Mouse (Mus musculus) urinary bladder, adult 18-20 months (tissue): Measurements from ENCODE around the gene Siah3.
"Not testable (repeated sequence)": the region's sequence is repeated elsewhere in the genome, so short reads cannot be mapped to it uniquely, and the experiment has no call there.

Experiments used
- DNase-seq, 2 experiments: peaks; one replicate each; pipeline ENCODE4 v3.0.0; 2022; ENCODE audit warnings: low spot score in 2 of 2, mixed read lengths in 2 of 2

Siah3 gene

DNA sequence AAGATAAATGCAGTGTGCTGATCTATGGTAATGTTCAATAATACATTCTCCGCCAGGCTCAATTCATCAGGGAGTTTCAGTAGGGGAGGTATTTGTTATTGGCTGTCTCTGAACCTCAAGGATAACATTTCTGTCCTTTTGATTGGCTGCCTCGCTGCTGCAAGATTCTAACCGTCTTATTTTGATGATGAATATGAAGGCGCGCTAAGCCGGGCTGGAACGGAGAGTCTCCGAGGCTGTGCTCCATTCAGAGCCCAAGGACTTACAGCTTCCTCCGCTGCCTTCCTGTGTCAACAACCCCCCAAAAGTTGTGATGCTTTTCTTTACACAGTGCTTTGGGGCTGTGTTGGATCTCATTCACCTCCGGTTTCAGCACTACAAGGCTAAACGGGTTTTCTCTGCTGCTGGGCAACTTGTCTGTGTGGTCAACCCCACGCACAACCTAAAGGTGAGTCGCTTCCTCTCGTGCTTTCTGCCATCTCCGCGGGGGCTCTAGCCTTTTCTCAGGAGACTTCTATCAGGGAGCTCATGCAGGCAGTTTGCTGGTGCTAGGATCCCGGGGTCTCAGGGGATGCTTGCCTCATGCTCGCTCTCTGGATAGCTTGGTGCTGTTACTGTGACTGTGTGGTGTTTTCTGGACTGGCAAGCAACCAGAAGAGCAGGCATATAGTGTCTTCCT is at the start of gene Siah3:
Siah3 (plus strand) TSS at position 240 of the 679 bp plus-strand sequence.
- no peak for DNase-seq

DNA sequence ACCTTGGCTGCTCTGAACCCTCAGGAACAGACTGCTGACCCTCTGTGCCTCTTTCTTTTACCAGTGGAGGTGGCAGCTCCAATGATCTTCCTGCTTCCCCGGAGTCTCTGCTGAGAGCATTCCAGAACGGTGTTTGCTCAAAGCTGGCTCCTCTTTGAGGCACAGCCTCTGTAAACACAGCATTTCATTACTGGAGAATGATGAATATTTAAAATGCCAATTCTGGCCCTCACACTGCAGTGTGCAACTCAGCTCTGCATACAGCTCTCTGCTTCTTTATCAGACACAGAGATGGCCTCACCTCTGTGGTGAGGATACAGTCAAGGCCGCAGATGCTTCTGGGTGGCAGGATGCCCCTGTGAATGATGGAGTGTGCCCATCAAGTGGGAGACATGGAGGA is 46.0 kb upstream of the Siah3 start:
- no peak for DNase-seq

DNA sequence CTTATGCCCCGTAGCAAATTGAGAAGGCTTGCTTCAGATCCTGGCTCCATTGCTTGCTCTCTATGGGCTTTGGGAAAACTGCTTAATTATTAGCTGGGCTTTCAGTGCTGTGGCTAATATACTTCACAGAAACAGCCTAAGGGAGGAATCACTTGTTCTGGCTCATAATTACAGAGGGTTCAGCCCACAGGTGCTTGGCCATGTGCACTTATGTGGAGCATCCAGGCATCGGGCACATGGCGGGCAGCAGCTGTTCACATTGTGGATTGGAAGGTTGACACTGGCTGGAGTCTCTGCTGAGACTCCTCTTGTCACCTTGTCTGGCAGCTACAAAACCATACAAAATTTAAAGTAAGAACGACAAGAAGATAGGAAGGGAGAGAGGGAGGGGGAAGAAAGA is 45.4 kb upstream of the Siah3 start:
- DNase-seq: no peak

GRCm38 (mm10) chr14:75418721-75419120 is 37.1 kb upstream of the Siah3 start:
- no peak for DNase-seq

GRCm38 (mm10) chr14:75419876-75420275 is 35.9 kb upstream of the Siah3 start:
- DNase-seq: no peak

DNA sequence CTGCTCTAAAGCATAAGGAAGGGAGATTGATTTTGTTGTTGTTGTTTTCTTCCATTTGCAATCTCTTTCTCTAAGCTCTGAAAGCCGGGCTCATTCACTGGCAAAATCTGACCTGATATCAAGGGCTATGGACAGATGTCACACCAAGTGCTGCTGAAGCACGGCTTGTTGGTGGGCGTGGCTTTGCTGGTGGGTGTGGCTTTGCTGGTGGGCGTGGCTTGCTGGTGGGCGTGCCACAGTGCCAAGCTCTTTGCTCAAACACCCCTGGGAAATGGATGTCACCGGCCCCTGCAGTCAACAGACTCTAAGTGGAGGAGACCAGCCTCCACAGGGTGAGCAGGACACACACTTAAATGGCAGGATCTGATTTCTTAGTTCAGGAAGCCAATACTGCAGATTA is 35.0 kb upstream of the Siah3 start:
- no peak for DNase-seq

DNA sequence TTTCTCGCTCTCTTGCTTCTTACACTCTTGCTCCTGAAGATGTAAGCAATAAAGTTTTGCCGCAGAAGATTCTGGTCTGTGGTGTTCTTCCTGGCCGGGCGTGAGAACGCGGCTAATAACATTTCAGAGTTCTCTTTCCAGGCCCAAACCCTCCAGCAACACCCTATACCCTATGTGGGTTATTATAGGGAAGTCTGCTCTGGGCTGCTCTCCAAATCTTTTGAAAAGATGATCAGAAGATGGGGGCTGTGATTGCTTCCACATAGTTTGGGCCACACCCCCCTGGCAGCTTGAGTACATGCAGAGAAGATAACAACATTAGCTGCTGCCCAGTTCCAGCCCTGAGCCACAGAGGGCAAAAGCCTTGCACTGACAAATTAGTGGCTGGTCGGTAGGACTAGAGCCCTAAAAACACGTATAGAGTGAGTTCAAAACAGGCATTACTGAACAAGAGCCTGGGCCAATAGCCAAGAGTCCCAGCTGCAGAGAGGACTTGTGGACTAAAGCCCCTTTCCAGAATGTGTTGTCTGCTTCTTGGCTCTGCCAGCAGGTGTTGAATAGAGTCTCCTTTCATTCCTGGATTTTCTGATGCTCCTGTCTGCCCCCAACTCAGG is 24.5 kb upstream of the Siah3 start:
- no peak for DNase-seq

DNA sequence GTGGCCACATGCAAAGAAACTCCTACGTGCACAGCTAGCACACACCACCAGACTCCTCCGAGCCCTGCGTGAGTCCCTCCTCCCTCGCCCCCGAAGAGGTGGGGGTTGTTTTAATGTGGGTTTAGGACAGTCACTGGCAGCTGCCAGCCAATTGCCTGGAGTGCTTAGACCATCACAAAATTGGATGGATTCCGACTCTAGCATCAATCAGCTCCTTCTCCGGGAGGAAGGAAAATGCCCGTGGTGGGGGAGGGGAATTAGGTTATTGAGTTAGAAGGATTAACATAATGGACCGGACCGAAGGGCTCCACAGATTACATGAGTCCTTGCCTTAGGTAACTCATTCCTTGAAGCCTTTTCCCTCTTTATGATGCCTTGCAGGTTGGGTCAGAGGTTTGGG is 22.9 kb upstream of the Siah3 start:
- no peak for DNase-seq

DNA sequence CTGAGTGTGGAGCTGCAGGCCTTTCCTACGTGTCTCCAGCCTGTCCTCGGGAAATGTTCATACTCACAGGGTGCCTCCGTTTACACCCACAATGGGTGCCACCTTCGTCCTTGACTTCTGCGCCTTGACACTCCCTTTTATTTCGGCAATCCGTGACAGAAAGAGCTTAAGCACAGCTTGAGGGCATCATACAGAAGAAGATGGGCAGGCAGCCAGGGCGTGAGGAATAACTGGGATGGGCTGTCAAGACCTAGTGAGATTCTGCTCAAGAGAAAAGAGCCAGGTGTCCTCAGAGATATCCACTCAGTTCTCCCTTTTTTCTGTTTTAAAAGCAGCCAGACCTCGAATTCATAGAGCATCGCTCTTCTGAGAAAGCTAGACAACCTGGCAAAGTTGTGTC is 21.2 kb upstream of the Siah3 start:
- DNase-seq: no peak

GRCm38 (mm10) chr14:75444486-75445105 is 11.2 kb upstream of the Siah3 start:
- DNase-seq: no peak

DNA sequence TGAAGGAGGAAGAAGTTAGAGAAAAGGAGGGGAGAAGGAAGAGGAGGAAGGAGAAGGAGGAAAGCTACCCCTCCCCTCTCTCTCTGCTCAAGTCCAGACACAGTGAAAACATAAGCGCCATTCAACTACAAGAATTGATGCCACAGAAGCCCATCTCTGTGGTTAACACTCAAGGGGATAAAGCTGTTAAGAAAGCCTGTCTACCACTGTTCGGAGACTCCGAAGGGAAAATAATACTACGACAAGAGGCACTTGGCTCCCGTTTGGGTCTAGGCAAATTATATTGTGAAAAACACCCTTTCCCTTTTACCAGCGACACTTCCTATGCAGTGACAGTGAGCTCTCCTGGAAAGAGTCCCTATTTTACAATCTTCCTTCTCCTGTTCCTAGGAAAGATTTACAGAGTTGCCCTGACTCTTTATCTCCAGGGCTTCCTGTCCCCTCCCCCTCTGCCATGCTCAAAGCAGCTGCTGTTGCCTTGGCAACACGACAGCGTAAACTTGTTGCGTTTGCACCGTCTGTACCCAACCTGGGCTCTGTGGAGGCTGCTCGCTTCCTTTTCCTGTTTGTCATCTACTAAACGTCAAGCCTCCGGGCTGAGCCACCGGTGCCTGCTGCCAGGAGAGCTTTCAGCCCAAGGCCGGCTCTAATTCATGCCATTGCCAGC is 10.4 kb upstream of the Siah3 start:
- peak; percentile 19 to 29 for DNase-seq

DNA sequence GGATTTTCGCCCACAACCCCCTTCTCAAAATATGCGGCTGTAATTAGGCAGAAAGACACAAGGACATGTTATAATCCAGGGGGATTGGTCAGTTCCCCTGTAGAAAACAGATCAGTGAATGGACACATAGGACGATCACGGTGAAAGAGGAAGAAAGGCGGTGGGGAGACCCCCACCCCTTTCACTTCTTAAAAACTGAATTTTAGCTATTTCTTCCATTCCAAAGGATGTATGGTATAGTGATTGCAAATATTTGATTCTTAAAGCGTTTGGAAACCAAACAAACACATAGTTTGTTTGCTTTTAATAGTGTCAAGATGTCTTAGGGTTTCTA is 9.9 kb upstream of the Siah3 start:
- no peak for DNase-seq

DNA sequence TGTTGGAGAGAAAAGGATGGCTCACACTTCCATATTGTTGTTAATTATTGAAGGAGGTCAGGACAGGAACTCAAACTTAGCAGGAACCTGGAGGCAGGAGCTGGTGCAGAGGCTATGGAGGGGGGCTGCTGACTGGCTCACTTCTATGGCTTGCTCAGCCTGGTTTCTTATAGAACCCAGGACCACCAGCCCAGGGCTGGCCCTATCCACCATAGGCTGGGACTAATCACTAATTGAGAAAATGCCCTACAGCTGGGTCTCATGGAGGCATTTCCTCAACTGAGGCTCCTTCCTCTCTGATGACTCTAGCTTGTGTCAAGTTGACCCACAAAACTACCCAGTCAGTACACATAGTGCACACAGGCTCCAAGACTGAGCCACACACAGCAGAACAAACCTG is 9.5 kb upstream of the Siah3 start:
- DNase-seq: not testable (repeated sequence)

DNA sequence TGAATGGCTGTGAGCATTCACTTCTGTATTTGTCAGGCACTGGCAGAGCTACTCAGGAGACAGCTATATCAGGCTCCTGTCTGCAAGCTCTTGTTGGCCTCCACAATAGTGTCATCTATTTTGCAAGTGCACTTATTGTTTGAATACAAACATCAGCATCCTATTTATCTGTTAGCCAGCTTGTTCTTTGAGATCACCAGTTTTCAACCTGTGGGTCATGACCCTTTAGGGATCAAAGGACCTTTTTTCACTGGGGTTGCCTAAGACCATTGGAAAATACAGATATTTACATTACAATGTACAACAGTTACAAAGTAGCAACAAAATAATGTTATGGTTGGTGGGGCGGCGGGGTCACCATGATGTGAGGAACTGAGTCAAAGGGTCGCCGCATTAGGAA is 1.9 kb upstream of the Siah3 start:
- no peak for DNase-seq

- no peak for DNase-seq
These were observed 1.1 kb upstream of the Siah3 start for GRCm38 (mm10) chr14:75454716-75455115.

- DNase-seq: no peak
These were observed 430 bp upstream of the Siah3 start for GRCm38 (mm10) chr14:75455361-75455742.

- DNase-seq: no peak
These were observed 873 bp downstream of the Siah3 start for GRCm38 (mm10) chr14:75456489-75457220.

DNA sequence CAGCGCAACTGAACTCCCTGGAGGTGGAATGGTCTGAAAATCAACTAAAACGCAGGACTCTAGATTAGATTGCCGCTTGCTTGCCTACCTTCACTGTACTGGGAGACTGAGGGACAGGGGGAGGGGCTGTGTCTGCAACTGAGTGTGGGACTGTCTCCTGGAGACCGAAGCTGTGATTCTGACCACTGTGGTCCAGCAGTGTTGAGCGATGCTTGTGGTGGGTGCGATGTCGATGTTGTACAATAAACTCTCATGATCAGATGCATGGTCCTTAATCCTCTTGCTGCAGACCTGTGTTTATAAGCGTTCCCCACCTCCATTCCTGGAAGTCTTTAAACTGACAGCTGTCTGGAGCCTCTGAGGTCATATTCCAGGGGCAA is 1.4 kb downstream of the Siah3 start:
- no peak for DNase-seq

- no peak for DNase-seq
These were observed 3.6 kb downstream of the Siah3 start for GRCm38 (mm10) chr14:75459431-75459830.

DNA sequence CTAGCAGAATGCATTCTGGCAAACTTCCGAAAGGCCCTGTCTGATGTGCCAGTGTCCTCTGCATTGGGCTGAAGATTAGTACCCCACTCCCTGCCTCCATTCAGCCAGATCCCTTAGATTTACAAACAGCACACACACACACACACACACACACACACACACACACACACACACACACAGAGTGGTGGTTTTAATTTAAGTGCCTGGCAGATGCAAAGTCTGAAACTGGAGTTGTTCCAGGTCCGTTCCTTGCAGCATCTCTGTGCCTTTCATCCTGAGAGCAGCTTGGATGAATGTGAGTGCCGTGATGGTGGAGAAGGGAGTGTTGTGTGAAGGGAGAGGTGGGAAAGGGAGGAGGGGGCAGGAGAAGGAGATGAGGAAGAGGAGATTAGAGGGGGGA is 4.2 kb downstream of the Siah3 start:
- DNase-seq: no peak

GRCm38 (mm10) chr14:75460436-75460835 is 4.7 kb downstream of the Siah3 start:
- no peak for DNase-seq

GRCm38 (mm10) chr14:75461770-75462169 is 6.0 kb downstream of the Siah3 start:
- DNase-seq: no peak
